Mouse (Mus musculus) midbrain, embryonic 13.5 days (tissue): ENCODE results near the gene Cep350. TPM values are rescaled to one million over a fixed set of nuclear protein-coding genes. Genes with fewer than 3 reads are reported as not detected.

Experiments
- ATAC-seq: fragments of 200-750 bp; cut with Nextera tagmentation; 2 replicates; pipeline ENCODE4 v1.8.0; 2017; ENCODE audit warnings: mild to moderate bottlenecking, moderate TSS enrichment, moderate library complexity
- H3K27ac ChIP-seq: fragments of 300-500 bp; sonication (generic); 2 replicates; pipeline ENCODE4 v1.5.1; 2015; ENCODE audit warnings: inconsistent platforms, mild to moderate bottlenecking, moderate library complexity
- H3K27me3 ChIP-seq: fragments of 300-500 bp; sonication (generic); 2 replicates; pipeline ENCODE4 v1.6.1; 2015; ENCODE audit warnings: mild to moderate bottlenecking, inconsistent platforms
- H3K36me3 ChIP-seq: fragments of 300-500 bp; sonication (generic); 2 replicates; pipeline ENCODE4 v1.6.1; 2015; ENCODE audit warnings: mild to moderate bottlenecking, inconsistent platforms
- H3K4me1 ChIP-seq: fragments of 300-500 bp; sonication (generic); replicated peaks from 2 replicates; pipeline ENCODE4 v1.6.1; 2015; ENCODE audit warnings: inconsistent platforms
- H3K4me2 ChIP-seq: fragments of 300-500 bp; sonication (generic); replicated peaks from 2 replicates; pipeline ENCODE4 v1.6.1; 2015; ENCODE audit warnings: moderate library complexity, mild to moderate bottlenecking, inconsistent platforms
- H3K4me3 ChIP-seq: fragments of 300-500 bp; sonication (generic); replicated peaks from 2 replicates; pipeline ENCODE4 v1.5.1; 2015; ENCODE audit warnings: mild to moderate bottlenecking, inconsistent platforms
- H3K9ac ChIP-seq: fragments of 300-500 bp; sonication (generic); replicated peaks from 2 replicates; pipeline ENCODE4 v1.6.1; 2015; ENCODE audit warnings: mild to moderate bottlenecking, inconsistent platforms
- H3K9me3 ChIP-seq: fragments of 300-500 bp; sonication (generic); 2 replicates; pipeline ENCODE4 v1.6.1; 2016; ENCODE audit warnings: mild to moderate bottlenecking, inconsistent platforms
- WGBS: fragments of 180-500 bp; shearing (Covaris S2); methylation state at CpG from one replicate; pipeline ENCODE4 v1.1.7; 2015; 5-methylcytosine and 5-hydroxymethylcytosine counted together
- polyA plus RNA-seq: library from polyadenylated mRNA; unstranded; fragments of >200 nt; fragmentation: Nextera tagmentation; extraction: Ambion mirVana; gene quantifications from 2 replicates; pipeline ENCODE4 v1.2.1, GENCODE M21; 2015

The Cep350 gene
- polyA plus RNA-seq, 1 experiment from 2014 or later = 11.2 TPM

- Histone ChIP-seq H3K36me3 (peaks cover 33% of the 10 kb centered on the region), H3K4me2 (no peak overlapping the region), H3K9ac (no peak overlapping the region), H3K27me3 (no peaks in the 10 kb centered on the region), H3K4me3 (no peak overlapping the region), H3K27ac (no peak overlapping the region), H3K9me3 (no peaks in the 10 kb centered on the region), H3K4me1 (no peaks in the 10 kb centered on the region)
- WGBS = 97% methylated on average over 4 of the region's 4 CpGs
- no peak for ATAC-seq
Measured at GRCm38 (mm10) chr1:155798000-155798399, 175.1 kb downstream of the Cep350 start.

DNA sequence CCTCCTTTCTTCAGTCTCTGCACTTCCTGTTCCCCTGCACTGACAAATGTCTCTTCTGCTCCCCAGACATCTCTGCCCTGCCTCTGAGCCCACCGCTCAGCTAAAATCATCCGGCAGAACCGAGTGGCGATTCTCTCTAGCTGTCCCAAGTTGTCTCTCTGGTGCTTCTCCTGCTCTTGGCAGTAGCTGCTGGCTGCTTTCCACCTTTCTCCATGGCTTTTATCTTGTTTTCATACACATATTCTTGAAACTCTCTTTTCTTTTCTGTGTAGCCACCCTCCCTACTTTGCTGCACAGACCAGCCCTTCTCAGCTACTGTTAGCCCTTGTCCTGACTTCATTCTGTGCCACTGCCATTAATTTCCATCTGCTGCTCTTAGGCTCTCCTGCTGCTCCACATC lies 175.6 kb downstream of the Cep350 start:
- Histone ChIP-seq H3K4me3 (no peak overlapping the region), H3K4me1 (no peaks in the 10 kb centered on the region), H3K27ac (no peak overlapping the region), H3K9ac (no peak overlapping the region), H3K36me3 (peaks cover 31% of the 10 kb centered on the region), H3K4me2 (no peak overlapping the region), H3K27me3 (no peaks in the 10 kb centered on the region), H3K9me3 (no peaks in the 10 kb centered on the region)
- 86% methylated on average over 4 of the region's 4 CpGs for WGBS
- no peak for ATAC-seq

GRCm38 (mm10) chr1:155796757-155797405 lies 176.2 kb downstream of the Cep350 start:
- Histone ChIP-seq H3K9ac (no peak overlapping the region), H3K9me3 (no peaks in the 10 kb centered on the region), H3K27ac (peak overlapping the region; percentile 44; the same call in 1 of the 2 replicates), H3K4me3 (no peak overlapping the region), H3K4me2 (no peak overlapping the region), H3K27me3 (no peaks in the 10 kb centered on the region), H3K36me3 (peaks cover 28% of the 10 kb centered on the region), H3K4me1 (no peaks in the 10 kb centered on the region)
- WGBS = 76% methylated on average over 11 of the region's 11 CpGs
- ATAC-seq = no peak

GRCm38 (mm10) chr1:155795791-155796233 lies 177.2 kb downstream of the Cep350 start:
- H3K4me2 ChIP-seq = no peak overlapping the region
- no peak overlapping the region for H3K27ac ChIP-seq
- H3K9me3 ChIP-seq = no peaks in the 10 kb centered on the region
- 95% methylated on average over 5 of the region's 5 CpGs for WGBS
- ATAC-seq = no peak
- no peaks in the 10 kb centered on the region for H3K27me3 ChIP-seq
- no peak overlapping the region for H3K9ac ChIP-seq
- peaks cover 4% of the 10 kb centered on the region for H3K4me1 ChIP-seq
- H3K36me3 ChIP-seq = peaks cover 24% of the 10 kb centered on the region
- H3K4me3 ChIP-seq = no peak overlapping the region

Other genes with a start within 250 kb of the Cep350 start
- gene Lhx4, start 221.6 kb downstream of the Cep350 start, polyA plus RNA-seq = 3.0 and 4.3 TPM in 2 replicates
- gene Qsox1, start 160.4 kb downstream of the Cep350 start, polyA plus RNA-seq = 18.0 and 21.1 TPM in 2 replicates
- gene Tor1aip2, start 62.1 kb upstream of the Cep350 start, polyA plus RNA-seq = 73.3 and 74.6 TPM in 2 replicates
- 27.2 and 29.5 TPM in 2 replicates for gene Tor1aip1, start 63.2 kb upstream of the Cep350 start, polyA plus RNA-seq
- gene Fam163a, start 231.8 kb upstream of the Cep350 start, polyA plus RNA-seq = 8.4 and 12.4 TPM in 2 replicates